Mouse (Mus musculus): ENCODE results near the gene 9930104L06Rik. TPM values are rescaled to one million over a fixed set of nuclear protein-coding genes. Genes with fewer than 3 reads are reported as not detected.

The 9930104L06Rik gene
- polyA plus RNA-seq, 1 experiment from 2014 or later: 2.8 TPM

DNA sequence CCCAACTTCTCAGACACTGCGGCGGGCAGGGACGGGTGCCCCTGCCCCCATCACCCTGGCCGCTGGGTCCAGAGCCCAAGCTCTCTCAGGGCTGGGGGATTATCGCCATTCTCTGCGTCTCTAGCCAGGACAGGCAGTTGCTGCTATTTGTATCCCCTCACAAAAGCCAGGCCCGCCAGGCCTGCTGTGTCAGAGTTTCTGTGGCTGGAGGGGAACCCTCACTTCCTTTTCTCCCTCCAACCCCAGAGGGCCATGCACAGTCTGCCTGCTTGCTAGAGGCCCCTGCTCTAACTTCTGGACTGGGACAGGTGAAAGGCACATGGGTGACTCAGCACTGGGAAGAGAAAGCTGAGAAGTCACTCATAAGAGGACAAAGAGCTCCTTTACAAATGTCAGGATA, 53.5 kb downstream of the 9930104L06Rik start:
- Histone ChIP-seq H3K9me3 (ENCODE audit: control insufficient read depth, low read length) (no peaks in the 10 kb centered on the region), H3K4me2 (ENCODE audit: low read depth, low read length) (peak overlapping the region; percentile 45), H3K4me3 (ENCODE audit: low read depth, low read length) (peak overlapping the region; percentile 15; the same call in 1 of the 2 replicates), H3K27me3 (replicated peaks; ENCODE audit: control insufficient read depth, insufficient read depth, low read length) (peaks cover 59% of the 10 kb centered on the region), H3K27ac (replicated peaks; ENCODE audit: low read depth, low read length) (no peak overlapping the region), H3K4me1 (ENCODE audit: control insufficient read depth, insufficient read depth, low read length) (peaks cover 14% of the 10 kb centered on the region), H3K9ac (ENCODE audit: low read depth, low read length) (peak overlapping the region; percentile 45; the same call in 1 of the 2 replicates), H3K36me3 (ENCODE audit: control insufficient read depth, insufficient read depth, low read length) (no peaks in the 10 kb centered on the region)
- DNase-seq (ENCODE audit: low spot score): no peak
- 2% methylated on average over 7 of the region's 7 CpGs for WGBS
- no peak for ATAC-seq (ENCODE audit: low read depth)

Other genes with a start within 250 kb of the 9930104L06Rik start
- gene Utp11, start 243.4 kb upstream of the 9930104L06Rik start, polyA plus RNA-seq (2014; fragmentation: Nextera tagmentation; extraction: Ambion mirVana): 58.6 and 62.7 TPM in 2 replicates
- 15.7 and 18.2 TPM in 2 replicates for gene Fhl3, start 236.3 kb upstream of the 9930104L06Rik start, polyA plus RNA-seq (2014; fragmentation: Nextera tagmentation; extraction: Ambion mirVana)
- 110 and 118 TPM in 2 replicates for gene Sf3a3, start 222.3 kb upstream of the 9930104L06Rik start, polyA plus RNA-seq (2014; fragmentation: Nextera tagmentation; extraction: Ambion mirVana)
- gene Inpp5b, start 195.2 kb upstream of the 9930104L06Rik start, polyA plus RNA-seq (2014; fragmentation: Nextera tagmentation; extraction: Ambion mirVana): 23.7 and 29.5 TPM in 2 replicates
- 9.9 and 11.5 TPM in 2 replicates for gene Mtf1, start 134.9 kb upstream of the 9930104L06Rik start, polyA plus RNA-seq (2014; fragmentation: Nextera tagmentation; extraction: Ambion mirVana)
- 40.6 and 42.6 TPM in 2 replicates for gene Yrdc, start 86.4 kb upstream of the 9930104L06Rik start, polyA plus RNA-seq (2014; fragmentation: Nextera tagmentation; extraction: Ambion mirVana)
- gene 1110065P20Rik, start 85.9 kb upstream of the 9930104L06Rik start, polyA plus RNA-seq (2014; fragmentation: Nextera tagmentation; extraction: Ambion mirVana): 64.2 and 64.4 TPM in 2 replicates
- 1.4 and 2.0 TPM in 2 replicates for gene Maneal, start 74.9 kb upstream of the 9930104L06Rik start, polyA plus RNA-seq (2014; fragmentation: Nextera tagmentation; extraction: Ambion mirVana)
- gene Epha10, start 56.1 kb upstream of the 9930104L06Rik start, polyA plus RNA-seq (2014; fragmentation: Nextera tagmentation; extraction: Ambion mirVana): 0.29 and 0.58 TPM in 2 replicates
- 70.3 and 90.3 TPM in 2 replicates for gene Cdca8, start 2.3 kb downstream of the 9930104L06Rik start, polyA plus RNA-seq (2014; fragmentation: Nextera tagmentation; extraction: Ambion mirVana)
- 10.0 and 10.6 TPM in 2 replicates for gene Rspo1, start 49.4 kb downstream of the 9930104L06Rik start, polyA plus RNA-seq (2014; fragmentation: Nextera tagmentation; extraction: Ambion mirVana)
- gene Gnl2, start 79.5 kb downstream of the 9930104L06Rik start, polyA plus RNA-seq (2014; fragmentation: Nextera tagmentation; extraction: Ambion mirVana): 72.5 and 81.2 TPM in 2 replicates
- 0.71 and 4.3 TPM in 2 replicates for gene Dnali1, start 128.7 kb downstream of the 9930104L06Rik start, polyA plus RNA-seq (2014; fragmentation: Nextera tagmentation; extraction: Ambion mirVana)
- gene Snip1, start 129.6 kb downstream of the 9930104L06Rik start, polyA plus RNA-seq (2014; fragmentation: Nextera tagmentation; extraction: Ambion mirVana): 26.2 and 29.9 TPM in 2 replicates
- gene Meaf6, start 148.1 kb downstream of the 9930104L06Rik start, polyA plus RNA-seq (2014; fragmentation: Nextera tagmentation; extraction: Ambion mirVana): 53.5 and 56.4 TPM in 2 replicates
- gene Zc3h12a, start 190.8 kb downstream of the 9930104L06Rik start, polyA plus RNA-seq (2014; fragmentation: Nextera tagmentation; extraction: Ambion mirVana): 0.71 and 1.2 TPM in 2 replicates